Mouse (Mus musculus) kidney, postnatal 0 days (tissue): ENCODE results near the gene C1qc. TPM values are rescaled to one million over a fixed set of nuclear protein-coding genes. Genes with fewer than 3 reads are reported as not detected.
A peak's percentile ranks its signal among the peaks of the same experiment; 100 is the strongest.

Experiments
- ATAC-seq: fragments of 200-750 bp; cut with Nextera tagmentation; replicated peaks from 2 replicates; pipeline ENCODE4 v1.8.0; 2017; ENCODE audit warnings: low read depth, moderate number of reproducible peaks, moderate TSS enrichment, moderate library complexity; ENCODE audit not compliant: low FRiP score
- DNase-seq: peaks from one replicate; pipeline ENCODE4 v3.0.0-alpha.2; 2016; ENCODE audit warnings: low spot score
- H3K27ac ChIP-seq: fragments of 300-500 bp; sonication (generic); 2 replicates; pipeline ENCODE4 v1.5.1; 2014; ENCODE audit warnings: mild to moderate bottlenecking
- H3K27me3 ChIP-seq: fragments of 300-500 bp; sonication (generic); 2 replicates; pipeline ENCODE4 v1.6.1; 2014; ENCODE audit warnings: low read length, mixed read lengths; ENCODE audit not compliant: insufficient read depth
- H3K36me3 ChIP-seq: fragments of 300-500 bp; sonication (generic); 2 replicates; pipeline ENCODE4 v1.6.1; 2014; ENCODE audit warnings: low read length, mixed read lengths; ENCODE audit not compliant: insufficient read depth
- H3K4me1 ChIP-seq: fragments of 300-500 bp; sonication (generic); replicated peaks from 2 replicates; pipeline ENCODE4 v1.6.1; 2014; ENCODE audit warnings: antibody characterized with exemption, low read length, mixed read lengths; ENCODE audit not compliant: insufficient read depth
- H3K4me2 ChIP-seq: fragments of 300-500 bp; sonication (generic); 2 replicates; pipeline ENCODE4 v1.6.1; 2014; ENCODE audit warnings: mild to moderate bottlenecking, low read length, moderate library complexity, mixed read lengths
- H3K4me3 ChIP-seq: fragments of 300-500 bp; sonication (generic); replicated peaks from 2 replicates; pipeline ENCODE4 v1.5.1; 2014; ENCODE audit warnings: low read depth, low read length
- H3K9ac ChIP-seq: fragments of 300-500 bp; sonication (generic); 2 replicates; pipeline ENCODE4 v1.6.1; 2014; ENCODE audit warnings: low read depth, low read length
- H3K9me3 ChIP-seq: fragments of 300-500 bp; sonication (generic); replicated peaks from 2 replicates; pipeline ENCODE4 v1.6.1; 2016; ENCODE audit warnings: low read length, inconsistent platforms, mixed read lengths
- CTCF ChIP-seq: IDR thresholded peaks from 2 replicates; pipeline ENCODE4 v1.5.1; 2016; ENCODE audit warnings: antibody characterized with exemption, low read depth, mild to moderate bottlenecking, moderate library complexity
- WGBS: fragments of 180-500 bp; shearing (Covaris S2); extraction: QIAGEN DNeasy Blood & Tissue Kit; methylation state at CpG from one replicate; pipeline ENCODE4 v1.1.7; 2014; 5-methylcytosine and 5-hydroxymethylcytosine counted together
- polyA plus RNA-seq: library from polyadenylated mRNA; unstranded; fragments of >200 nt; fragmentation: Nextera tagmentation; extraction: Ambion mirVana; gene quantifications from 2 replicates; pipeline ENCODE4 v1.2.1, GENCODE M21; 2015

C1qc gene
- polyA plus RNA-seq, result 27.2 and 34.6 TPM in 2 replicates

DNA sequence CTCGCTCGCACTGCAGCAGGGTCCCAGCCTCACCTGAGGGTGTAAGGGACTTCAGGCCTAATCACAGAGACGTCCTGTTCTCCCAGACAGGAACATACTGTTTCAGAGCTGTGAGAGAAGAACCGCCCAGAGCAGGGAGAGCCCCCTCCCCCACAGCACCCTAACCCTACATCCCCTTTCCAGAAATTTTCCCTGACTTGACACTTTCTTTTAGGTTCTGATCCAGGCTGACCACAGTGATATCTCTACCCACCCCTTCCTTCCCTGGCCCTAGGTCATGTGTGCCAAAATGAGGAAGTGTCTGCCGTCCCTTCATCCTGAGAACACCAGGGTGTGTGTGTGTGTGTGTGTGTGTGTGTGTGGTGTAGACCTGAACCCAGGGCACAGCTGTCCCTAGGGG is at the start of gene C1qc:
TSS of gene C1qc (minus strand) at position 255 of the 400 bp plus-strand sequence.
- H3K27me3 ChIP-seq, result peaks cover 15% of the 10 kb centered on the region; the same call in 1 of the 2 replicates
- DNase-seq (no peak), ATAC-seq (no peak)
- H3K27ac ChIP-seq, result no peak within 1 kb of the TSS
- H3K36me3 ChIP-seq, result no peaks in the 10 kb centered on the region
- H3K9ac ChIP-seq, result no peak within 1 kb of the TSS
- no peak within 1 kb of the TSS for H3K4me2 ChIP-seq
- no peak within 1 kb of the TSS for H3K4me3 ChIP-seq
- no peak for TF ChIP-seq CTCF
- no peaks in the 10 kb centered on the region for H3K9me3 ChIP-seq
- WGBS, result 55% methylated on average over 5 of the region's 5 CpGs
- no peaks in the 10 kb centered on the region for H3K4me1 ChIP-seq

DNA sequence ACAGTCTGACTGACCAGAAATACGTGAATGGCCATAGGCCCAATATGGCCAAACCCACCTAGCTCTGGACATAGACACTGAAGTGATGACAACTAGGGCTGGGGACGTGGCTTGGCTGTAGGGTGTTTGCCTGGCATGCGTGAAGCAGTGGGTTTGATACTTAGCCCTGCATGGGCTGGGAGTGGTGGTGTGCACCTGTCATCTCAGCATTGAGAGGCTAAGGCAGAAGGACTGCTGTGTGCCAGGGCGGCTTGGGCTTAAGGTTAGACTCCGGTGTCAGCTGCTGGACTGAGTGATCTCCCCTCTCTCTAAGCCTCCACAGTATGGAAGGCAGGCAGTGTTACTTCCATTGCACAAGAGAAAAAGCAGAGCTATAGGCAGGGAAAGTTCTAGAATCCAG is 45.1 kb upstream of the C1qc start:
- Histone ChIP-seq H3K9me3 (no peaks in the 10 kb centered on the region), H3K4me2 (no peak overlapping the region), H3K4me1 (no peaks in the 10 kb centered on the region), H3K36me3 (no peaks in the 10 kb centered on the region), H3K27me3 (no peaks in the 10 kb centered on the region), H3K4me3 (no peak overlapping the region), H3K9ac (no peak overlapping the region), H3K27ac (no peak overlapping the region)
- ATAC-seq, result no peak
- no peak for TF ChIP-seq CTCF
- 86% methylated on average over 5 of the region's 5 CpGs for WGBS
- no peak for DNase-seq

DNA sequence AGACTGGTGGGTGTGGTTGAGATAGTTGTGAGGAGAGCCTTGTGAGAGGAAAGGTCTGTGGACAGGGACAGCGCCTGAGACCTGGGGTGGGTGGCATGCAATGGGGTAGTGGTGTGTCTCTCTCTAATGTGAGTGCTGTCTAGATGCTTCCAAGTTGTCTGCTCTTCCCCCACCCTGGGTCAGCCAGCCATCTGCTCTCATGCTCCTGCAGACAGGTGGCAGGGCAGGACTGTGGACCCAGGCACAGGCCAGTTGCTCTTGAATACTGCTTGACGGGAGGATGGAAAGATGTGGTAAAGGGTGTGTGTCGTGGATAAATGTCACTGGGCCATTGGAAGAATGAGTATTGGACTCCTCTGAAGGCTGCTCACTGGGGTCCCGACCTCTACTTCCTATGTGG is 44.5 kb upstream of the C1qc start:
- Histone ChIP-seq H3K4me3 (no peak overlapping the region), H3K27ac (no peak overlapping the region), H3K4me1 (no peaks in the 10 kb centered on the region), H3K9ac (no peak overlapping the region), H3K4me2 (no peak overlapping the region), H3K9me3 (no peaks in the 10 kb centered on the region), H3K27me3 (no peaks in the 10 kb centered on the region), H3K36me3 (no peaks in the 10 kb centered on the region)
- ATAC-seq (no peak), DNase-seq (no peak)
- no peak for TF ChIP-seq CTCF
- 72% methylated on average over 4 of the region's 4 CpGs for WGBS

DNA sequence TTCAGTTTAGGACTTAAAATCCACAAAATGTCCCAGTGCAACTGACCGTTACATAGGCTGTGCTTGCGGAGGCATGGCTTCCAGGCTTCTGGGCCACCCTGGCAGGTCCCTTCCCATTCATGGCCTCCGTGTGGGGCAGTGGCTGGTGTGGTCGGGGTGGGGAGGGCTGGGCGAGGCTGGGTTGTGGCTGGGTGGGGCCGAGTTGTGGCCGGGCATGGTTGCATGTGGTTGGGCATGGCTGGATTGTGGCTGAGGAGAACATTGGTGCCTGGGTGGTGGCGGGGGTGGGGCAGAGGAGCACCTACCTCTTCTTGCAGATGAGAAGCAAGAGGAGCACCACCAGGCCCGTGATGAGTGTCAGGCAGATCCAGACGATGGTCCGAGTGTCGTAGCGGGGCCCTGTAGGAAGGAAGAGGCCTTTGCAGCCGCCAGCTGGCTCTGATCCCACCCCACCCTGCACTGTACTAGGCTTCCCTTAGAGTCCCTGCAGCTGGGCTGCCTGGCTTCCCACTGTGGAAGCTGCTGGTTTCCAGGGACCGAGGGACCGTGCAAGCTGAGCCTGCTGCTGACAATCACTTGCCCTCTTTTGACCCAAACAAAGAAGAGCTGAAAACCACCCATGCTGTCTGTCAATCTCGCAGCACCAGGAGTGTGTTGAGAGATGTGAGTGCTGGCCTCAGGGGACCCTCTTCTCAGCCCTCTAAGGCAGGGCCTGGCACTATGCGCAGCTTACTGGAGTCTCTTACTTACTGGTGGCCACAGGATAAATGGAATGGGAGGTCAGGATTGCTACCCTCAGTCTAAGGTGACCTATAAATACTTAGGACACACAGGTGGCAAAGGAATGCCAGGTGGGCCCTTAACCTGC is 42.1 kb upstream of the C1qc start:
- Histone ChIP-seq H3K36me3 (no peaks in the 10 kb centered on the region), H3K27ac (no peak overlapping the region), H3K4me2 (no peak overlapping the region), H3K4me3 (no peak overlapping the region), H3K9me3 (no peaks in the 10 kb centered on the region), H3K4me1 (no peaks in the 10 kb centered on the region), H3K9ac (no peak overlapping the region), H3K27me3 (no peaks in the 10 kb centered on the region)
- DNase-seq (peak; percentile 33), ATAC-seq (no peak)
- no peak for TF ChIP-seq CTCF
- WGBS, result 48% methylated on average over 18 of the region's 18 CpGs

DNA sequence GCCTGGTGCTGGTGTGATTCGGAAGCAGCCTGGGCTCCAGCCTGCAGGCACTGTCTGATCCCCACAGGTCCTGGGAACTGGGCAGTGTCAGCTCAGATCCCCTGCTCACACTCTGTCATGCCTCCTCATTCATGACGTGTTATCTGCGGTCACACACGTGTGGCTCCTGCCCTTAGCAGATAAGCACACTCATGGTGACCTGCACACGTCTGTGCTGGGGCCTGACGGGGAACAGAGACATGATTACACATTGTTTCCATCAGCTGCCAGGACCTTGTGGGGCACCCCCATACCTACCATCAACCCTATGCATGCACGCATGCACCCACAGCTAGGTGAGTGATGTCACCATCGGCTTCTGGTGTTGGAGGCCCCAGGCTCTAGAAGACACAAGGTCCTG is 37.6 kb upstream of the C1qc start:
- ATAC-seq (no peak), DNase-seq (no peak)
- H3K27ac ChIP-seq, result no peak overlapping the region
- TF ChIP-seq CTCF, result no peak
- WGBS, result 84% methylated on average over 8 of the region's 8 CpGs
- no peak overlapping the region for H3K4me2 ChIP-seq
- no peaks in the 10 kb centered on the region for H3K36me3 ChIP-seq
- peaks cover 6% of the 10 kb centered on the region; the same call in 1 of the 2 replicates for H3K27me3 ChIP-seq
- H3K9me3 ChIP-seq, result no peaks in the 10 kb centered on the region
- no peak overlapping the region for H3K9ac ChIP-seq
- no peaks in the 10 kb centered on the region for H3K4me1 ChIP-seq
- no peak overlapping the region for H3K4me3 ChIP-seq

DNA sequence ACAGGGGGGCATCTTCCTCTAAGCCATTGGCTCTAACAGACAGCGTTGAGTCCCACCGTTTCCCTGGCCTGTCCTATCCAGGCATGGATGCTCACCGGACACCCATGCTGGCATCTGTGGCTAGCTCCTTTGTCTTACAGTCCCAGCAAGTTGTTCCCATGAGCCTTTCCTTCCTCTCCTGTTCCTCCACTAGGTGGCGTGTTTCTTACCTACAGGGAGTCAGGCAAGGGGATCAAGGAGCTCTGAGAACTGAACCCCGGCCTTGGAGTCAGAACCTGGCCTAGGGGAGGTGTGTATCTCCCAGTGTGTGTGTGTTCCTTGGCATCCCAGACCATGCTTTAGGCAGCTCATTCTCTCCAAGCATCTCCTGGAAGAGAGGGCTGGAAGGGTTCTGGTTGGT is 36.1 kb upstream of the C1qc start:
- no peaks in the 10 kb centered on the region for H3K9me3 ChIP-seq
- no peak overlapping the region for H3K4me3 ChIP-seq
- H3K4me1 ChIP-seq, result no peaks in the 10 kb centered on the region
- DNase-seq (peak; percentile 59), ATAC-seq (no peak)
- no peak overlapping the region for H3K4me2 ChIP-seq
- peak; percentile 69 for TF ChIP-seq CTCF
- no peak overlapping the region for H3K27ac ChIP-seq
- no peaks in the 10 kb centered on the region for H3K36me3 ChIP-seq
- 10% methylated on average over 5 of the region's 5 CpGs for WGBS
- H3K27me3 ChIP-seq, result peaks cover 6% of the 10 kb centered on the region; the same call in 1 of the 2 replicates
- no peak overlapping the region for H3K9ac ChIP-seq
